Mouse (Mus musculus) lung, postnatal 14 days (tissue): ENCODE data around the gene Slc25a30.
A peak's percentile ranks its signal among the peaks of the same experiment; 100 is the strongest.
"Not testable (repeated sequence)": the region's sequence is repeated elsewhere in the genome, so short reads cannot be mapped to it uniquely, and the experiment has no call there.

Source experiments
- DNase-seq: peaks from one replicate; pipeline ENCODE4 v3.0.0; 2021

The Slc25a30 gene

DNA sequence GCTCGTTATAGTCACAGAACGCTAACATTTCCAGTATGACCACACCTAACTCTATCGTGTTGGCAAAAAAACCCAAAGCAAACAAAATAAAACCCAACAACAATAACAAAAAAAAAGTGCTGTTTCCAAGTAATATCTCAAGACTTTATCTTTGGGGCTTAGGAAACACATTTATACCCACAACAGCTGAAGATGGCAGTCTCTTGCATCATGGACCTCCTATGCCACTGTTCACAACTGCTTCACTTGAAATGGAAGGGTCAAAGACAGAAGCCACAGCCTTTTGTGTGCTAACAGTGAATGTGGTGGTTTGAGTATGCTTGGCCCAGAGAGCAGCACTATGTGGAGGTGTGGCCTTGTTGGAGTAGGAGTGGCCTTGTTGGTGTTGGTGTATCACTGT, 4.5 kb upstream of the Slc25a30 start:
- DNase-seq = no peak

DNA sequence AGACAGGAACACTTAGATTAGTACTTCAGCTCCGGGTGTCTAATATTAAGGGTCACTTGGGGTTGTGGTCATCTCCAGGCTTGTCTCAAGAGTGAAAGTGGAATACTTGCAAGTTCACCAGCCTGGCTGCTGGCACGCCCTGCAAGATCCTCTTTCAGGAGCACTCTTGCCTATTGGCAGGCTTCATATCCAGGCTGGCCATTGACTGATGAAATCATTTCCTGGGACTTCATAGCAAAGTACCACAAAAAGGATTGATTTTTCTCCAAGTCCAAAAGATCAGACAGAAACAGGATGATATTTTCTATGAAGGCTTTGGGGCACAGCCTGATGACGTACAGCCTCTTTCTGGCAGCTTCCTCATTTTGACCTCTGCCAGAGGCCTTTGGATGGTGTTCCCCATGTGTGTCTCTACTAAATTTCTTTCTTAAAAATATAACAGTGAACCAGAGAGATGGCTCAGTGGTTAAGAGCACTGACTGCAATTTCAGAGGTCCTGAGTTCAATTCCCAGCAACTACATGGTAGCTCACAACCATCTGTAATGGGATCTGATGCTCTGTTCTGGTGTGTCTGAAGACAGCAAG, 3.7 kb upstream of the Slc25a30 start:
- peak; percentile 4 for DNase-seq

DNA sequence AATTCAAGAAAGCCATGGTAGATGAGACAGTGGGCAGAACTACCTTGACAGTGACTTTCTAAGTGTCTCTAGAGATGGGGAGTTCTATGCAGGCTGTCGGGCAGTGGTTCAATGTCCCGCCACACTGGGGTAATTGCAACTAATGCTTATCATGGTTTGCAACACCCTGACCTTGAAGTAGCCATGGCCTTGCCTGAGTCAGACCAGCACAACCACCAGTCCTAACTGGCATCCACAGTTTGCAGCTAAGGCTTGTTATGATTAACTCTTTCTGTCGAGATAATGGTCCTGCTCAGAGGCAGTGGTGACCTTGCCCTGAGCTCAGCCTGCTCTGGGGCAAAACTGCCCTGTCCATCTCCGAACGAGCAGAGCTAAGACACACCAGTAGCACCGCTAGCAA, 2.5 kb upstream of the Slc25a30 start:
- no peak for DNase-seq

GRCm38 (mm10) chr14:75787794-75788175, 948 bp upstream of the Slc25a30 start:
- DNase-seq = peak; percentile 5

DNA sequence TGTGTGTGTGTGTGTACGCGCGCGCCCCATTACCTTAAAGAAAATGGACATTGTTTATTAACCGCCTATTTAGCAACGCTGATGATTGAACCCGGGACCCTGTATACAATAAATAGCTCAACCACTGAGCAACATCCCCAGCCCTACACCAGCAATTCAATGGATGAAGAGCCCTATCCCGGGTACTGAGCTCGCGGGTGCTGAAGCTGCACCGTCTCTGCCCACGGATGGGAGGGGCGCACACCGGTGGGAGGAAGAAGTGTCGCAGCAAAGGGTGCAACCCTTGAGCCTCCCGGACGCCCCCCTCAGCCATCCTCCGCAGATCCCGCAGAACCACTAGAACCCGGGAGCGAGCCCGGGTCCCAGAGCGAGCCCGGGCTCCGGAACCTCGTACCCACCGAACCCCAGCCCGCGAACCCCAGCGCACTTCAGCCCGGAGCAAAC, 391 bp downstream of the Slc25a30 start:
- DNase-seq = no peak

- DNase-seq = no peak
Measured at GRCm38 (mm10) chr14:75779913-75780312, 6.9 kb downstream of the Slc25a30 start.

- DNase-seq = no peak
Measured at GRCm38 (mm10) chr14:75776637-75777036, 10.2 kb downstream of the Slc25a30 start.

DNA sequence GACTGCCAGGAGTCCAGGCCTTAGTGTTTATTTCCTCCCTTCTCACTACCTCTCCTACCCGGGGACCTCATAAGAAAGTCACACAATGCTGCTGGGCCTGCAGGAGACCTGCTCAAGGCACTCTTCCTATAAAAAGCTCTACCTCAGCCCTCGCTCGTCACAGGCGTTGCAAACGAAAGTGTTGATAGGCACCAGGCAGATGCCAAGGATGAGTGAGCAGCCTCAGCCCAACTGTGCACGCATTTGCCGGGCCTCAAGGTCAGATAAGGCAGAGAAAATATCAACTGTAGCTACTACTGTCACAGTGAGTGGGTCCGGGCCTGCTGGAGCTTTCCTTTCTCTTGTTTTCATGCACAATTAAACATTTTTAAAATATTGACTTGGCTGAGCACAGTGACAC, 13.4 kb downstream of the Slc25a30 start:
- no peak for DNase-seq

GRCm38 (mm10) chr14:75772407-75772806, 14.4 kb downstream of the Slc25a30 start:
- DNase-seq = not testable (repeated sequence)

- no peak for DNase-seq
Measured at GRCm38 (mm10) chr14:75771101-75771501, 15.7 kb downstream of the Slc25a30 start.

GRCm38 (mm10) chr14:75769334-75769733, 17.5 kb downstream of the Slc25a30 start:
- no peak for DNase-seq

DNA sequence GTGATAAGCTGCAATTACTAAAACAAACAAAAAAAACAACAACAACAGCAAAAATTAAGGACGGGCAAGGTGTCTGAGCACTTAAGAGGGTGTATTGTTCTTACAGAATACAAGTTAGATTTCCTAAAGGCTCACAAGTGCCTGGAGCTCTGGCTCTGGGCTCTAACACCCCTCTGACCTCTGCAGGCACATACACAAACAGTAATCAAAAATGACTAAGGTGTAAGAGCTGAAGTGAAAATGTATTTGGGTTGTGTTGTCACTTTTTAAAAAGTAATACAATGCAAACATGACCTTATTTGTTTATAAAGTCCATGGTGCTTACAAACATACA, 18.6 kb downstream of the Slc25a30 start:
- DNase-seq = no peak

- DNase-seq = peak; percentile 80
Measured at GRCm38 (mm10) chr14:75767492-75768274, 19.2 kb downstream of the Slc25a30 start.

GRCm38 (mm10) chr14:75761028-75761805, 25.6 kb downstream of the Slc25a30 start:
- peak; percentile 57 for DNase-seq

- DNase-seq = no peak
Measured at GRCm38 (mm10) chr14:75758401-75758800, 28.4 kb downstream of the Slc25a30 start.

- DNase-seq = no peak
Measured at GRCm38 (mm10) chr14:75757821-75758220, 29.0 kb downstream of the Slc25a30 start.

DNA sequence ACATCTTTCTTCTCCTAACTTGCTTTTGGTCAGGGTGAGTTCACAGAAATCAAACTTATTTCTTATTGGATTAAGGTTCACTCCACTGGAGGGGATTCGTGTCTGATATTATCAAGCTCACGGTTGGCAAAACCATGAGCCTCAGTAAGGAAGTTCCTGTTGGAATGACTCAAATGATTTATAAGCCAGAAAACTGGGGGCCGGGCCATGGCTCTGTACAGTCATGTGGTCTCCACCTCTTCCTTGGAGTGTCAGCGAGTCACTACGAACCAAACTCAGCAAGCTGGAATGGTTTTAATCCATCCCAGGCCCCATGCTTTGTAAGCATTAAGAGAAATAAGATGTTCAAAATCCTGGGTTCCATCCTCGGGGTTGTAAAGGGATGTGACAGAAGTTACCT, 29.9 kb downstream of the Slc25a30 start:
- DNase-seq = no peak

- DNase-seq = peak; percentile 98
Measured at GRCm38 (mm10) chr14:75753991-75754817, 32.6 kb downstream of the Slc25a30 start, which contains the start of gene Cog3. Cog3 (minus strand) TSS chr14:75754517.

- no peak for DNase-seq
Measured at GRCm38 (mm10) chr14:75753206-75753605, 33.6 kb downstream of the Slc25a30 start.

DNA sequence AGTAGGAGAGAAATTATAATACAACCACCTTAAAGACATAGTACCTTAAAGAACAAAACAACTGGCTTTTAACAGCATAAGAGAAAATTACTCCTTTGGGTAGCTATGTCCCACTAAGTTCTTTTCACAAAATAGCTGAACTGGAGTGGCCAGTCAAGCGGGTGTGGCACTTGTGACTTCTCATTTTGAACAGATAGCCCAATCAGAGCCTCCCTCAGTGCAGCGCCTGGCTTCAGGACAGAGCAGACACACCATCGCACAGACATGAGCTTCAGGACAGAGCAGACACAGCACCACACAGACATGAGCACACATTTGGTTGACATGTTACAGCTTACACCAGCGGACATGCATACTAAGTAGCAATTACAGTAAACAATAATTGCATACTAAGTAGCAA, 35.8 kb downstream of the Slc25a30 start:
- no peak for DNase-seq

GRCm38 (mm10) chr14:75749123-75749522, 37.7 kb downstream of the Slc25a30 start:
- no peak for DNase-seq

GRCm38 (mm10) chr14:75747960-75748359, 38.9 kb downstream of the Slc25a30 start:
- no peak for DNase-seq

DNA sequence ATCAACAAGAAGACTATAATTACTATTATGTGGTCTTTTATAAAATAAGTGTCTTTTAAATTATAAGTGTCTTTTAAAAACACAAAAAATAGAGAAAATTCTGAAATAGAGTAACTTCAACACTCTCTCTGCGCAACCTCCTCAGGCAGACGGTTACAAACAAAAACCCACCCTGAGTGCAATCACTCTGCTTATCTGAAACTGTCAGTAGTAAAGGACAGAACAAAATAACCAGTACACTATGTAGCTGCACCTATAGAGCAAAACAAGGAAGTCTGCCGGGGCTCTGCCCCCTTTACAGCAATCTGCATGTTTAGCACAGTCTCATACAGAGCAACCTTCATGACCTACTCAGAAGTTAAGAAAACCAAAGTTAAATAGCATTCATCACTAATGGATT, 44.9 kb downstream of the Slc25a30 start:
- DNase-seq = no peak
